Mouse (Mus musculus): Measurements from ENCODE around the gene Jmjd1c.

Gene Jmjd1c

DNA sequence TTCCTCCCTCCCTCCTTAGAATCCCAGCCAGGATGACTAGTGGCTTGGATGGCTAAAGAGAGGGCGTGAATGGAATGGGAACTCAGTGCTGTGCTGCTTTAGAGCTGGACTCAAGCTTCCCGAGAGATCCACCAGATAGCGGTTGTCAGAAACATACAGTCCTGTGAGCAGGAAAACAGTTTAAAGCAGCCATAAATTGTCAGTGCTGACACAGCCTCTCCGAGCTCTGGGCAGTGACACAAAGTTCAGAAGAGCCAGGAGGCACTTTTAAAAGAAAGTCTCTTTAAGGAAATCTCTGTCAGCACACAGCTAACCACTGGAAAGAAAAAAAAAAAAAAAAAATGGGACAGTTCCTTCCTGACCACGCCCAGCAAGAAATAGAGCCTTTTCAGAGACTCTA, 156.4 kb downstream of the Jmjd1c start:
- DNase-seq: no peak

GRCm38 (mm10) chr10:67253115-67253514, 157.2 kb downstream of the Jmjd1c start:
- no peak for DNase-seq

DNA sequence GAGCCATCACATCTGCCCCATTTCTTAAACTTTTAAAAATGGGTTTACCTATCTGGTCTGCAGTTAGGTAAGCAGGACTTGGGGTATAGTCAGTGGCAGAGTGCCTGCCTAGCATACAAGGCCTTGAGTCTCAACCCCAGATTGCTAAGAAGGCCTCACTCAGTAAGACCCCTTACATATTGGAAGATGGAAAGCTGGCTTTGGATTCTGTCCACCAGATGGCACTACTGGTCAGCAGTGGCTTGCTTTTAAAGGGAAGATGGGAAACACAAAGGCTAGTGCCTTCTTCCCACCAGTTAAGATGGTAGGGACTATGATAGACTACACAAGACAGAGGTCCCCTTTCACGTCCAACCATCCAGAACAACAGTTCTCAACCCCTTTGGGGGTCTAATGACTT, 168.9 kb downstream of the Jmjd1c start:
- peak; percentile 19 for DNase-seq

DNA sequence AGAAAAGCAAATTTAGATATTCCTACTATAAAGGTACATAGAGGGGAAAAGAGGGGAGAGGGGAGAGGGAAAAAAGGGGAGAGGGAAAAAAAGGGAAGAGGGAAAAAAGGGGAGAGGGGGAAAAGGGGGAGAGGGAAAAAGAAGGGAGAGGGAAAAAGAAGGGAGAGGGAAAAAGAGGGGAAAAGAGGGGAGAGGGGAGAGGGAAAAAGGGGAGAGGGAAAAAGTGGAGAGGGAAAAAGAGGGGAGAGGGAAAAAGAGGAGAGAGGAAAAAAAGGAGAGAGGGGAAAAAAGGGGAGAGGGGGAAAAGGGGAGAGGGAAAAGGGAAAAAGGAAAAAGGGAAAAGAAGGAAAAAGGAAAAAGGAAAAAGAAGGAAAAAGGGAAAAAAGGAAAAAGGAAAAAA, 180.0 kb downstream of the Jmjd1c start:
- no peak for DNase-seq

DNA sequence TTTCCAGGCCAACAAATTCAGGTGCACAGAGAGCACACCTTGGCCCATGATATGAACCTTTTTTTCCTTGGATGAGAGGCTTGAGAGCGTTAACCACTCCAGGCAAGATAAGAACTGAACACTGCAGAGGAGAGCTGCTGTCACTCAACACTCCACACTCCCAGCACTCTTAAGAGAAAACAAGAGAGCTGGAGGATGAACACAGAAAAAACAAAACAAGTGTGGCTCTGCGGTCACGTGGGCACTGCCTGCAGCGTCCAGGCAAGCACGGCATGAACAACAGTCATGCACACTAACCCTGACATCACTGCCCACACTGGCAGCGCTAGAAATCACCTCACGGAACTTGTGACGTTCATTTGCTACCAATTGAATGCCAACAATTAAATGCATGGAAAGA, 185.9 kb downstream of the Jmjd1c start:
- no peak for DNase-seq

DNA sequence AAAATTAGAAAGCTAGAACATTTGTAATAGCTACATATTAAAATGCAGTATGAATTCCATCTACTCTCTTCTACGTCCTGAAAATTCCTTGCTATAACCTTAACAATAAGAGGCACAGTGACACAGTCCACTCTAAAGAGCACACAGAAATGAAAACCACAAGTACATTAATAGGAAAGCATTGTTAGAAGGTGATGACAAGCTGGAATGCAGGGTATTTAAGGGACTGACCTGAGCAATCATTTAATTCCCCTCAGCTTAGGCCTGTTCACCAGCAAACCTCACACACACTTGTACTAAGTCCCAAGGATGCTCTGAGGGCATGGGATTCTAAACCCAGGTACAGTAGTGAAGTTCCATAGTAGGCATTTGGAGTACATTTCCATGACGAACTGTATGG, 186.6 kb downstream of the Jmjd1c start:
- DNase-seq: no peak

- no peak for DNase-seq
Observed at GRCm38 (mm10) chr10:67283516-67283915, 187.6 kb downstream of the Jmjd1c start.

DNA sequence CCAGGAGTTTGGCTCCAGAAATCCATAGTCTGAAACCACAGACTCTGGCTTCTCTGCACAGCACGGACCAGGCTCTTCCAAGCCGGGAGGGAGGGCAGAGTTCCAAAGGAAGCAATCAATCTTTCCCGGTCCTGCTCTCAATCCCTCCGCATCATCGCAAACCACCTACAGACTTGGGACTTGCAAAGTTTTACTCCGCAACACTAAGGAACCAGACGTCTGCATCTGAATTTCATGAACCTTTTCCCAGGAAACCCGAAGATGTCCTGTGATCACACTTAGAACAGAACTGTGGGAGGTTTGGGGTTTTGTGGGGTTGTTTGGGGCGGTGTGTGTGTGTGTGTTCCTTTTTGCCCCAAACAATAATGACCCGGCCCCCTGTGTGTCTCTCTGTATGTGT, 188.4 kb downstream of the Jmjd1c start:
- DNase-seq: no peak

- DNase-seq: peak; percentile 27
Observed at GRCm38 (mm10) chr10:67284761-67285175, 188.8 kb downstream of the Jmjd1c start.

DNA sequence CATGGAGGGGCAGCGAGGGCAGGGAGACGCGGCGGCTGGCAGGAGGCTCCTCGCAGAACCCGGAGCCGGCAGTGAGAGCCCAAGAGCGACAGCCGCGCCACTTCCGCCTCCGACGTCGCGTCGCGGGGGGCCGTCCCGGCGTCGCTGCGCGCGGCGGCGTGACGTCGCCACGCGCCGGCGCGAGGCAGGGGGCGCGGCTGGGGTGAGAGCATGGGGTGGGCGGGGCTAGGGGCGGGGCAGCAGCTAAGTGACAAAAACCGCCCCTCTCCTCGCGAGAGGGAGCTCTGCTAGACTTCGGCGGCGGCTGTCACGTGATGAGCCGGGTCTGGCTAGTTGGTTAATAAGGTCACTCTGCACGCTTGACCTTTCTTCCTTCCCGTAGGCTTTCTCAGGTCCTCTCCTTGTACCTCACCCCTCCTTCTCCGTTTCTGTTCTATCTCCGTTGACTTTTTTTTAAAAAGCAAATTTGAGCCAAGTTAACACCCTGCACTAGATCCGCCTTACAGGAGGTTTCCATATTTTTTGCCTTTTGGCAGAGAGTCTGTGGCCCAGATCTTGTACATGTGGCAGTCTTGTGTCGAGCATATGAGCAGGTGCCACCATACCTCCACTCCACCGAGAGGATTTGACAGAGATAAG, 189.4 kb downstream of the Jmjd1c start, which contains the start of gene Nrbf2:
Nrbf2 (minus strand) TSS at position 130 of the 639 bp plus-strand sequence.
- DNase-seq: peak; percentile 93

DNA sequence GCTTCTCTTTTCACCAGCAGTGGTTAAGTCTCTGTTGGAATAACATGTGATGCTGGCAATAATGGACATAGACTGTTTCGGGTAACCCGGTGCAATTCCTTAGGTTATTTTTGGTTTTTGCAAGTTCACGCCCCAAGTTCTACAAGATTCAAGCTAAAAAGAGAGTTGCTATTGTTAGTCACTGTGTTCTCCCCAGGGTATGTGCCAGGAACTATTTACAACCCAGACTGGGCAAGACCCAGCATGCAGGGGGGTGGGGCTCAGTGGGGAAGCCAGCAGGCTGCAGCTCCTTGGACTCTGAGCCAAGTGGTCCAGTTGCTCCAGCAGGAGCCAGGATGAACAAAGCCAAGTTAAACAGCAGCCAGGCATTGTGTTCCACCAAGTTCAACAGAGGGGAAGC, 192.0 kb downstream of the Jmjd1c start:
- DNase-seq: no peak

DNA sequence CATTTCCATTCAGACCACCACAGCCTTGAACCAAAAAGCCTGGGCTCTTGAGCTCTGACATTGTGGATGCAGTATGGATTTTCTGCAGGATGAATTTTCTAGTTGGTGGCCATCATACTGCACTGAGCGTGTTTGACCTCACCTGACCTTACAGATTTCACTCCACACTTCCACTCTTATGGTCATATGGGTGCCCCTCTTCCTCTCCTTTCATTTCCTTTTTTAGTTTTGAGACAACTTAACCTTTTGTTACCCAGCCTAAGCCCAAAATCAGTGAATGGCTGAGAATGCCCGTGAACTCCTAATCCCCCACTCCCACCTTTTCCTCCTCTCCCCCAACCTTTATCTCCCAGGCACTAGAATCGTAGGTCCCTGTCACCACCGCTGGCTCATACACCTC, 194.7 kb downstream of the Jmjd1c start:
- DNase-seq: no peak

DNA sequence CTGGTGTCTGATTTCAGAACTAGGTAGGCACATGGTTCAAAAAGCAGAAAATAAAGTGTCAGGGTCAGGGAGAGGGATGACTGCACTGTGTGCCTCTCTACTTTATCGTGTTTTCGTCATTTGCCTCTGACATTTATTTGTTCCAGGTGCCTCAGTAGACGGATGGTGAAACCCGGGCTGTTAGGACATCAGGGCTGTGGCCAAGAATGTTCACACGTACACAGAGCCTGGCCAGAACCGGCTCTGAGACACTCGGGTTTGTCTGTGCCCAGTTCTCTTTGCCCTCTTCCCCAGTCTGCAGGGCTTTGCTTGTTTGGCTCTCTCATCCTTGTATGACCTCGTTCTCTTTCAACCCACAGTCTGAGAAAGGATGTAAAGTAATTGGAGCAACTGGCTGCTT, 195.2 kb downstream of the Jmjd1c start:
- no peak for DNase-seq

DNA sequence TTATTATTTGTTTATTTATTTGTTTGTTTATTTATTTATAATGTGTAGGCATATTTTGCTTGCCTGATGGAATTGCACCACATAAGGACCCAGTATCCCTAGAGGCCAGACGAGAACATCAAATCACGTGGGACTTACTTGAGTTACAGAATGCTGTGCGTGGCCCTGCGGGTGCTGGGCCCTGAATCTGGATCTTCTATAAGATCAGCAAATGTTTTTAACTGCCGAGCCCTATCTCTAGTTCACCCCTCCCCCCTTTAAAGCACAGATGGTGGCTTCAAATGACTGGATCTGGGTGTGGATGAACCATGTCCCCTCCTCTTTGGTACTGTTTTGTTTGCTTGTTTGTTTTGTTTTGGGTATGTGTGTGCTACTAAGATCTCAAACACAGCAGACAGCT, 199.4 kb downstream of the Jmjd1c start:
- DNase-seq: peak; percentile 36

DNA sequence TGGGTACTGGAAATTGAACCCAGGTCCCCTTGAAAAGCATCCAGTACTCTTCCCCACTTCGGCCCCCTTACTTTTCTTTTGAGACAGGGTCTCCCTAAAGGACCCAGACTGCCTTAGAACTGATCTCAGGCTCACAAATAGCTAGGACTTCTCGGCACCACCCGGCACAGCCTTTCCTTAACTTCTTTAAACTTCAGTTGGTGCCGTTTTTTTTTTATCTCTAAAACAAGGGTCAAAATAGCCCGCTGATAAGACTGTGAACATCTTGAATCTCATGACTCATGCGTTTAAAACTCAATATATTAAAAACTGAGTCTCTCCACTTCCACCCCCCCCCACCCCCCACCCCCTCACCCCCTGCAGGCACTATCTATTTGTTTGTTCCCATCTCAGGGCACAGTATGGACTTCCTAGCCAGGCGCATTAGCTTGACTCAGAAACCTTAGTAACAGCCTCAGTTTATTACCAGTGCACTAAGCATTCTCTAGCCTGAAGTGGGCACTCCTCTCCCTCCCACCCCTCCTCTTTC, 200.1 kb downstream of the Jmjd1c start:
- DNase-seq: peak; percentile 38

- no peak for DNase-seq
Observed at GRCm38 (mm10) chr10:67296482-67297152, 200.7 kb downstream of the Jmjd1c start.

- DNase-seq: no peak
Observed at GRCm38 (mm10) chr10:67297175-67297855, 201.4 kb downstream of the Jmjd1c start.

DNA sequence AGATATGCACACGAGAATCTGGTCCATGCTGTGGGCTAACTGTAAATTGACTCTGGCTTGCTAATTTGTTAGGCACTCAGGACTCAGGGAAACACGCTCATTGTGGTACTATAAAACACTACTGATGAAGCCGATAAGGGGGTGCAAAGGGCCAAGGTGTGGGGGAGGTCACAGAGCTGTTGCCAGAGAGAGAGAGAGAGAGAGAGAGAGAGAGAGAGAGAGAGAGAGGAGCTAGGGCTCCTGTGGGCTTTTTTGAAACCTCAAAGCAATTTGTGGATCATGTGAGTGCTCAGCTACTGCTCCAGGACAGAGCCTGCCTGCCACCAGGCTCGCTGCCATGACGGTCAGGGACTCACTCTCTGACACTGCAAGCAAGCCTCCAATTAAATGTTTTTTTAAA, 202.9 kb downstream of the Jmjd1c start:
- DNase-seq: no peak

- DNase-seq: no peak
Observed at GRCm38 (mm10) chr10:67299285-67299684, 203.4 kb downstream of the Jmjd1c start.

DNA sequence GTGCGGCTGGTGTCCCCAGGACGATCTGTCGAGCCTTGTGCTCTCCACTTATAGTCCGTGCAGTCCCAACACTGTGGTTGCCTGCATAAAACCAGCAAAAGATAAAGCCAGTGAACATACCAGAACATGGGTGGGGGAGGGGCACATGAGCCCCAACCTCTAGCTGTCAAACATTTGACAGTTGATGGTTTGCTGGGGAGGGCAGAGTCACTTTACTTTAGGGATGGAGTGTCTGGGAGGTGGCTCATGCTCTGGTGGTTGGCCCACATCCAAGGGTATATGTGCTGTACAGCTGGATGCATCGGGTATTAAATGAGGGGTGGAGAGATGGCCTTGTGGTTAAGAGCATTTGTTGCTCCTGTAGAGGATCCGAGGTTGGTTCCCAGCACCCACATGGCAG, 205.1 kb downstream of the Jmjd1c start:
- DNase-seq: peak; percentile 34

- DNase-seq: no peak
Observed at GRCm38 (mm10) chr10:67302340-67302739, 206.4 kb downstream of the Jmjd1c start.
